Mouse (Mus musculus) stomach, postnatal 0 days (tissue): Measurements from ENCODE around the gene Tmem25.

Experiments
- CTCF ChIP-seq: IDR thresholded peaks from 2 replicates; pipeline ENCODE4 v1.5.1; 2016; ENCODE audit warnings: antibody characterized with exemption, low read depth, mild to moderate bottlenecking, moderate library complexity
- EP300 ChIP-seq: optimal IDR thresholded peaks from 2 replicates; pipeline ENCODE3; 2016; ENCODE audit warnings: antibody characterized with exemption

- no peak for TF ChIP-seq CTCF
- TF ChIP-seq EP300: no peak
Observed at GRCm38 (mm10) chr9:44817522-44817921, 18.4 kb upstream of the Tmem25 start.
